Mouse (Mus musculus): Measurements from ENCODE around the gene Rfx8. TPM values are rescaled to one million over a fixed set of nuclear protein-coding genes. Genes with fewer than 3 reads are reported as not detected.

Rfx8 gene
- polyA plus RNA-seq (2016; fragmentation: Nextera tagmentation; extraction: Ambion mirVana) = 0.12 TPM in 2 replicates

DNA sequence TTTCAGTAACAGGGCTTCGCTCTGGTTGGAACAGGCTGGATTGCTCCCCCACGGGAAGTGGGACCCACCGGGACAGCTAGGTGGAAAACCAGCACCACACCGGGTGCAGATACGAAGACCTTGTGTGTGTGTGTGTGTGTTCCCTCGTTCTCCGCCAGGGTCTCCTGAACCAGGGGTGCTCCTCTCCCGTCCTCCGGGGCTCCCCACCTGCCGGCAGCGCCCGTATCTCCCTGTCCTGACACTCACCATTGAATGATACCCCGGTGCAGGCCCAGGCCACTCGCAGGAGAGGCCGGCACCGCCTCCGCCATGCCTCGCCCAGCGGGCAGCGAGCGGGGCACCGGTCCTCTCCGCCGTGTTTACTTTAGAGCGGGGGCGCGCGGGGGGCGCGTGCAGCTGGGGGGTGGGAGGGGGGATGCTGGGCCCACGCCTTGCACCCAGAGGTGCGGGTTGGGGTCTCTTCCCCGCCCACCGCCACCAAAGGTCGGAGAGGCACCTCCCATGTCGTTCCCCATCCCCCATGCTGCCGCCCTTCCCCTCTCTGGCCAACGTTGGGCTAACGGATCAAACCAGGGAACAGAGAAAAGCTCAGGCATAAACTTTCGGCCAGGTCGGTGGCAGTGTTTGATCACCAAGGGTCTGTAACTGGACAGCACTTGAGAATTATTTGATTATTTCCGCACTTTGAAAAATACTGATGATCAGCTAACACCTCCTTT lies at the start of gene Rfx8:
Gene Rfx8 (minus strand): TSS at position 366 of the 719 bp plus-strand sequence.
- Histone ChIP-seq H3K27me3 (replicated peaks) (peaks cover 20% of the 10 kb centered on the region), H3K4me2 (peak within 1 kb of the TSS; percentile 76), H3K36me3 (no peaks in the 10 kb centered on the region), H3K27ac (peak within 1 kb of the TSS; percentile 41; the same call in 1 of the 2 replicates), H3K4me3 (peak within 1 kb of the TSS; percentile 56), H3K9ac (peak within 1 kb of the TSS; percentile 54), H3K9me3 (replicated peaks) (no peaks in the 10 kb centered on the region), H3K4me1 (peaks cover 18% of the 10 kb centered on the region)
- 4% methylated on average over 42 of the region's 42 CpGs for WGBS (ENCODE audit: insufficient replicate concordance)
- peak; percentile 30; the same call in 1 of the 2 replicates for ATAC-seq

DNA sequence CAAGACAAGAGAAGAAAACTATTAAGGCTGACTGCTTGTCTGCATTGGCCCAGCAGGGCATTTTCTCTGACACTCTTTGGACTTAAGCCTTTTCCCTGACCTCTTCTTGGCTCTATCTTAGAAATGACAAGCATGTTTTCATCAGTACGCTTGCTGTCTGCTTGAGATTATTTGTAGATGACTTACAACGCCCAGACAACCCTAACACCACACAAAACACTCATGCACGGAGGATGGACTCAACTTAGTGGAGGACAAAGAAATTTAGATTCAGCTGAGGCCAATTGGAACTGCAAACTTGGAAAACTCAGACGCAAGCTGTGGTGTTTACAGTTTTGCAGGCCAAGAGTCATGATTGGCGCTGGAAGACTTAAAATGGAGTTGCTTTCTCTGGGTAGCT lies 49.6 kb upstream of the Rfx8 start:
- Histone ChIP-seq H3K27me3 (replicated peaks) (no peaks in the 10 kb centered on the region), H3K9ac (no peak overlapping the region), H3K27ac (no peak overlapping the region), H3K4me3 (no peak overlapping the region), H3K4me1 (0 out of 2 replicates have a peak, but pooled peaks cover 3% of the 10 kb centered on the region), H3K9me3 (replicated peaks) (no peaks in the 10 kb centered on the region), H3K4me2 (no peak overlapping the region), H3K36me3 (no peaks in the 10 kb centered on the region)
- WGBS (ENCODE audit: insufficient replicate concordance) = 57% methylated on average over 5 of the region's 5 CpGs
- ATAC-seq = no peak

DNA sequence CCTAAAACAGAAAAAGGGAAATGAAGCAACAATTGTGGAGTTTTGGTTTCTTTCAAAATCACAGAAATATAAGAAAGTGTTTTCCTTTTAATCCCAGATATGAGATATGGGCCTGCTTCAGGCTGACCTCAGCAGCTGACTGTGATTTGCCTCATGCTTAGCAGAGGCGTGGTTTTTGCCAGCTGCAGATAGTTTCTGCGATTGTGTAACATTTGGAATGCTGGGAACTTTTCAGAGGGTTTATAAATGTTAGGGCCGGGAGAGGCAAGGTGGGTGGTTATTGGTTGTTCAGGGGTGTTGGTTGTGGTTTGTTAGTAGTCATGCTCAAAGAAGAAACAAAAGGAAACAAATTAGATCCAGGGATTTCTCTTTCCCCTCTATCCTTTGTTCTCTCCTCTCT lies 47.2 kb upstream of the Rfx8 start:
- Histone ChIP-seq H3K4me3 (no peak overlapping the region), H3K9me3 (replicated peaks) (no peaks in the 10 kb centered on the region), H3K27me3 (replicated peaks) (no peaks in the 10 kb centered on the region), H3K4me1 (no peaks in the 10 kb centered on the region), H3K27ac (no peak overlapping the region), H3K4me2 (no peak overlapping the region), H3K9ac (no peak overlapping the region), H3K36me3 (no peaks in the 10 kb centered on the region)
- WGBS (ENCODE audit: insufficient replicate concordance) = 54% methylated on average over 3 of the region's 3 CpGs
- ATAC-seq = no peak

DNA sequence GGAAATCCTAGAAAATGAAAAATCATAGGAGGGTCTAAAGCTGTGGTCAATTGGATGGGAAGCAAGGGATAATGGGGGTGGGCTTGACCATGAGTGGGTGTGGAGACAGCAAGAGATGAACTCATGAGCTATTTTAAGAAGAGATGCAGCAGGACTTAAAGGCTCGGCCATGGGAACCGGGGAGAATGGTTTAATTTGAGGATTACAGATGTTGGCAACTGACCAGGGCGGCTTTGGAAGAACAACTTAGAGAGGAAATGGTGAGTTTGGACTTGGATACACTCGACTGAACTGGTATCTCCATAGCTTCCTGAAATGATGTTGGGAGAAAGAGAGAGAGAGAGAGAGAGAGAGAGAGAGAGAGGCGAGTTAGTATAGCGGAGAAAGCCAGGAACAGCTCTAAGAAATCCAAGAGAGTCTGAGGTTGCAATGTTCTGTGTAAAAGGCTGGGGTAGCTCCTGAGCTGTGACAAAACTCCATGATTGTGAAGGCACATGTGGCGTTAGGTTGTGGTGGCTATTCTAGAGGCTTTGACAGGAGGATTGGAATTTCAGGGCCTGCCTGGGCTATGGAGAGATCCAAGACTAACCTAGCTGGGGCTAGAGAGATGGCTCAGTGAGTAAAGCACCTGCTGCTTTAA lies 45.2 kb upstream of the Rfx8 start:
- no peak overlapping the region for H3K27ac ChIP-seq
- H3K9me3 ChIP-seq (replicated peaks) = no peaks in the 10 kb centered on the region
- no peaks in the 10 kb centered on the region; the same call in 1 of the 2 replicates for H3K27me3 ChIP-seq (replicated peaks)
- WGBS (ENCODE audit: insufficient replicate concordance) = 69% methylated on average over 7 of the region's 7 CpGs
- H3K4me2 ChIP-seq = no peak overlapping the region
- no peak overlapping the region for H3K9ac ChIP-seq
- peaks cover 12% of the 10 kb centered on the region for H3K4me1 ChIP-seq
- H3K4me3 ChIP-seq = no peak overlapping the region
- H3K36me3 ChIP-seq = no peaks in the 10 kb centered on the region
- ATAC-seq = no peak

DNA sequence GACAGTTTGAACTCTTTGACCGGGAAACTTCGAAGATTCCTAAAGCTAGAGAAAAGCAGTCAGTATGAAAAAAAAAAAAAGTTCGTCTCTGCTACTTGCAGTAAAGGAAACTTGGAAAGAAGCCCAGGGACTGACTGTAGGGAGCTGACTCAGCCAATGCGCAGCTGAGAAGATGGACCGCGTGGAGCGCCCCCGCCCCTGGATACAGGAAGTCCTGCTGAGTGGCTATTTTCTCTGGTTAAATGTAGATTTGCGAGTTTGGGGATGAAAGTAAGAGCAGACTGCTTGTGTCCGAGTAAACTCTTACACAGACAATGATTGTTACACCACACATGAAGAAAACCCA lies 41.2 kb upstream of the Rfx8 start:
- Histone ChIP-seq H3K4me3 (peak overlapping the region; percentile 11), H3K36me3 (no peaks in the 10 kb centered on the region), H3K9ac (no peak overlapping the region), H3K27ac (peak overlapping the region; percentile 28; the same call in 1 of the 2 replicates), H3K27me3 (replicated peaks) (no peaks in the 10 kb centered on the region; the same call in 1 of the 2 replicates), H3K4me2 (peak overlapping the region; percentile 44), H3K9me3 (replicated peaks) (no peaks in the 10 kb centered on the region), H3K4me1 (peaks cover 23% of the 10 kb centered on the region)
- ATAC-seq = no peak
- WGBS (ENCODE audit: insufficient replicate concordance) = 7% methylated on average over 10 of the region's 10 CpGs

DNA sequence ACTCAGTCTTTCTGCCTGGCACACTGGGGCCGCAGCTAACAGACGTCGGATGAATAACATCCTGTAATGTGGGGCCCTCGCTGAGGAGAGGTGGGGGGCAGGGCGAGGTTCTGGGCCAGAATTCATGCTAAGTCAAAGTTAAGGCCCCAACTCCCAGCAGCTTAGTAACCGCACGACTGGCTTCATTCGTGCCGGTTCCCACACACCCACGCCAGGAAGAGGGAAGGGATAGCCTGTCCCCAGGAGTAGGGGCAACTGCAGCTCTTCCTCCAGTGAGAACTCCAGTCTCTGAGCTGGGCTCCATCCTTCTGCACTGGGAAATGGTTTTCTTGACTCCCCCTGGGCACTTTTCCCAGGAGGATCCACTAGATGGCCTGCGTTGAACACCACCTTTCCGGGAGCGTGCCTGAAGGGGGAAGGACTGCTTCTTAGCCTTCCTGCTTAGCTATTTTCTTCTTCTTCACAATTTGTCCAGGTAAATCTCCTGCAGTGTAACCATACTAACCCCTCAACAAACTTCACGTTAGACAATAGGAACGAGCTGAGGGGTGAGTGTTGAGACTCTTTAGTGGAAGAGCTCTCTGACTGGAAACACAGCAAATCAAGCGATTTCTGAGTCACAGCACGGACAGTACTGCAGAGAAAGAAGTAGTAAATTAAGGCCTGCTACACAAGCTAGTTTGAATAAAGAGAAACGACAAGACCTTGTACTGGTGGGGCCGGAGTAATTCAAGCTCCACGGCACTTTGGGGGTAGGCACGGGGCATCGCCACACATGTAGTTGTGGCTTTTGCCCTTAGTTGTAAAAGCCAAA lies 40.6 kb upstream of the Rfx8 start:
- peak overlapping the region; percentile 44 for H3K4me2 ChIP-seq
- 5% methylated on average over 22 of the region's 22 CpGs for WGBS (ENCODE audit: insufficient replicate concordance)
- H3K4me1 ChIP-seq = peaks cover 23% of the 10 kb centered on the region
- H3K36me3 ChIP-seq = no peaks in the 10 kb centered on the region
- no peaks in the 10 kb centered on the region; the same call in 1 of the 2 replicates for H3K27me3 ChIP-seq (replicated peaks)
- no peaks in the 10 kb centered on the region for H3K9me3 ChIP-seq (replicated peaks)
- H3K9ac ChIP-seq = no peak overlapping the region
- H3K4me3 ChIP-seq = peak overlapping the region; percentile 11
- ATAC-seq = 0 out of 2 replicates have a peak, but pooled peaks have one; percentile 32
- H3K27ac ChIP-seq = peak overlapping the region; percentile 28; the same call in 1 of the 2 replicates

DNA sequence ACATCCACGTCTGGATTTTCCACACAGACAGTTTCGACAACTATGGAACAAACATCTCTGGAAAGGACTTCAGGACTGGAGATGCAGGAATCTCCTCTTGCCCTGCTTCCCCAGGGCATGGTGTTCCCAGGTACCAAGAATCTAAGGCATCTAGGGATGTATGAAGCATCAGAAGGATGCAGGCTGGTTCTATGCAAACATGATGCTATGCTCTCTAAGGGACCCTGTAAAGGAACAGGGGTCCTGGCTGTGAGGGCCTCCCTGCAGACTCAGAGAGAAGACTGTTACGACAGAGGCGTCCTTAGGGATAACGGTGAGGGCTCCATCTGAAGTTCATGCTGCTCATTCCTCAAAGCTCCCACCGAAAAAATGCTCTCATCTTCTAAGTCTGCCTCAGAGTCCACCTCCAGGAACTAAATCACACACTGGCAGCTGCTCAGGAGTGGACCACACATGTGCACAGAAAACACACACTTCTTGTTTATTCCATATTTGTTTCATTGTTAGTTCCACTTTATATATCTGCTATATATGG lies 39.5 kb upstream of the Rfx8 start:
- whole genome bisulfite sequencing (ENCODE audit: insufficient replicate concordance) = 68% methylated on average over 6 of the region's 6 CpGs
- Histone ChIP-seq H3K4me1 (peaks cover 25% of the 10 kb centered on the region), H3K4me3 (no peak overlapping the region), H3K27me3 (replicated peaks) (no peaks in the 10 kb centered on the region; the same call in 1 of the 2 replicates), H3K36me3 (no peaks in the 10 kb centered on the region), H3K9ac (no peak overlapping the region), H3K4me2 (no peak overlapping the region), H3K9me3 (replicated peaks) (no peaks in the 10 kb centered on the region), H3K27ac (no peak overlapping the region)
- ATAC-seq = no peak

DNA sequence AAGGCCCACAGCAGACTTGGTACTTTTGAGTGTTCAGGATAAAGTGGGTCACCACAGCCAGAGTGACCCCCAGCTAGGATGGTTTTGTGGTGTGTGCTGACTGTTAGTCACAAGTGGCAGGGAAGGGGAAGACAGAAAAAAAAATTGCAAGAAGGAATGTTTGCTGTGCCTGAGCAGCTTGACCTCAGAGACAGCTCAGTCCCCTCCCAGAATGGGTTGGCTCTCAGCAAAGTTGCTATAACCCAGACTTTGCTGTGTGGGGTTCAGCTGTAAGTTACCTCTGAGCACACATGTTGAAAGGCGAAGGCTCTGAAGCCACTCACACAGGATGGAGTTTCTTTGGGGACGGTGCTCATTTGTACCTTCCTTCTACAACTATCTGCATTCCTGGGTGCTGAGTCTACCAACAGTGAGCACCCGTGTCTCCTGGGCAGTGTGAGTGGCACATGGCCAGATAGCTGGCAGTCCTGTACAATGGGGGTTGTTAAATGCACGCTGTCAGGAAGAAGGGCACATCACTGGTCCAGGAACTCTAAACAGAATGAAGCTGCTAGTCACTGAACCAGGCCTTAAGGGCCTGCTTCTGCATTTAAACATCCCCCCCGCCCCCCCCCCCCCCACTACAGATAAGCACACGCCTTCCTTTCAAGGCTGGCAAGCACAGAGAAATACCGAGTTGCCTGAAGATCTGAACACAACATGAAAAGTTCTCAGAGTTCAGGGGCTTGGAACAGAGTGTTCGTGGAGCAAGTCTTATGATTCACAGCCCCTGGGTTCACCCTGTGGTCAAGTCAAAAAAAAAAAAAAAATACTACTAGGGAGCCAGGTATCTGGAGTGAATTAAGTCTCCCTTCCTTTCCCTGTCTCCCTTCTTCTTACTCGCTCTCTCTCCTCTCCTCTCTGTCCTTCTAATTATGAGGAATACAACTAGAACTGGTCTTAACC lies 38.7 kb upstream of the Rfx8 start:
- Histone ChIP-seq H3K27me3 (replicated peaks) (no peaks in the 10 kb centered on the region; the same call in 1 of the 2 replicates), H3K4me3 (no peak overlapping the region), H3K9ac (no peak overlapping the region), H3K4me2 (no peak overlapping the region), H3K9me3 (replicated peaks) (no peaks in the 10 kb centered on the region), H3K36me3 (no peaks in the 10 kb centered on the region), H3K4me1 (peaks cover 33% of the 10 kb centered on the region), H3K27ac (no peak overlapping the region)
- ATAC-seq = no peak
- 31% methylated on average over 9 of the region's 9 CpGs for WGBS (ENCODE audit: insufficient replicate concordance)

DNA sequence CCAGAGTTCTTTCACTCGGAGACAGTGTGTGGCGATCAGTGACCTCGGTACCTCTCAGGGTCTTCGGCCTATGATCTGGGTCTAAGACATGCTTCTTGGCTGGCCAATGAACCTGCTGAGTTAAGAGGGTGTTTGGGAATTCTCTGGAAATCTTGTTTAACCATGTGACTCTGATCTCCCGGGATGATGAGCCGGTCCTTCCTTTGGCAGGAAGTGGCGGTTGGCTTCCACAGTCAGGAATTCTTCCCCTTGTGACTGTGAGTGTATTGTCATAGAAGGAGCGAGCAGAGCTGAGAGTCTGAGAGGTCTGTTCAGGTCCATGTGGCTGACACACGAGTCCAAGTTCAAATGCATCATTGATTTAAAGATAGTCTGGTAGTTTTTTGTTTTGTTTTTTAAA lies 37.4 kb upstream of the Rfx8 start:
- no peak for ATAC-seq
- no peak overlapping the region for H3K4me2 ChIP-seq

DNA sequence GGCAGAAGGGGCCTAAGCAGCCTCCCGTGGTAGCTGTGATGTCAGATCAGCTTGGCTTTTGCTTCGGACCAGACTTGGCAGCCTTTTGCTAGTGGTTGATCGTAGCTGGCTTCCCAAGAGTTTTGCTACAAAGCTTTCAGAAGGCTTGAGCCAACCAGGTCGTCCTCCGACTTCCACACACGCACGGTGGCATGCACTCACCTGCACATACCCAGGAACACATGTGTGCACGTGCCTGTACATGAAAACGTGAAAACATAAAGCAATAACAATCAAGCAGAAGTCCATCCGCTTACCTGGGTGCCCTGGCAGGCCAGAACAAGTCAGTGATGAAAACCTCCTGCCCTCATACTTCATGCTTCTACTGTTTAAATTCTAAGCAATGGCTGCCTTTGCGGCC lies 36.2 kb upstream of the Rfx8 start:
- Histone ChIP-seq H3K36me3 (no peaks in the 10 kb centered on the region), H3K27me3 (replicated peaks) (no peaks in the 10 kb centered on the region; the same call in 1 of the 2 replicates), H3K4me1 (peaks cover 40% of the 10 kb centered on the region), H3K4me2 (no peak overlapping the region), H3K27ac (no peak overlapping the region), H3K9ac (no peak overlapping the region), H3K4me3 (no peak overlapping the region), H3K9me3 (replicated peaks) (no peaks in the 10 kb centered on the region)
- no peak for ATAC-seq
- 74% methylated on average over 11 of the region's 11 CpGs for WGBS (ENCODE audit: insufficient replicate concordance)

More for the DNA sequence above, 37.4 kb upstream of the Rfx8 start:
- H3K9me3 ChIP-seq (replicated peaks) = no peaks in the 10 kb centered on the region
- H3K4me1 ChIP-seq = peaks cover 45% of the 10 kb centered on the region
- H3K36me3 ChIP-seq = no peaks in the 10 kb centered on the region
- H3K27me3 ChIP-seq (replicated peaks) = no peaks in the 10 kb centered on the region; the same call in 1 of the 2 replicates
- no peak overlapping the region for H3K4me3 ChIP-seq
- no peak overlapping the region for H3K27ac ChIP-seq
- no peak overlapping the region for H3K9ac ChIP-seq
- WGBS (ENCODE audit: insufficient replicate concordance) = 61% methylated on average over 9 of the region's 9 CpGs
